Mouse (Mus musculus) liver, embryonic 12.5 days (tissue): Measurements from ENCODE around the gene Nipbl. TPM values are rescaled to one million over a fixed set of nuclear protein-coding genes. Genes with fewer than 3 reads are reported as not detected.

Source experiments
- ATAC-seq: fragments of 200-750 bp; cut with Nextera tagmentation; 2 replicates; pipeline ENCODE4 v1.8.0; 2017; ENCODE audit warnings: moderate number of reproducible peaks, mild to moderate bottlenecking, moderate library complexity
- H3K27ac ChIP-seq: fragments of 300-500 bp; sonication (generic); 2 replicates; pipeline ENCODE4 v1.5.1; 2016; ENCODE audit warnings: mild to moderate bottlenecking
- H3K27me3 ChIP-seq: fragments of 300-500 bp; sonication (generic); replicated peaks from 2 replicates; pipeline ENCODE4 v1.6.1; 2016; ENCODE audit warnings: mild to moderate bottlenecking, moderate library complexity
- H3K36me3 ChIP-seq: fragments of 300-500 bp; sonication (generic); 2 replicates; pipeline ENCODE4 v1.6.1; 2016; ENCODE audit warnings: mild to moderate bottlenecking, moderate library complexity
- H3K4me1 ChIP-seq: fragments of 300-500 bp; sonication (generic); 2 replicates; pipeline ENCODE4 v1.6.1; 2016
- H3K4me2 ChIP-seq: fragments of 300-500 bp; sonication (generic); 2 replicates; pipeline ENCODE4 v1.6.1; 2016; ENCODE audit warnings: mild to moderate bottlenecking, moderate library complexity
- H3K4me3 ChIP-seq: fragments of 300-500 bp; sonication (generic); 2 replicates; pipeline ENCODE4 v1.5.1; 2016; ENCODE audit warnings: mild to moderate bottlenecking, moderate library complexity
- H3K9ac ChIP-seq: fragments of 300-500 bp; sonication (generic); 2 replicates; pipeline ENCODE4 v1.6.1; 2016; ENCODE audit warnings: mild to moderate bottlenecking, moderate library complexity
- H3K9me3 ChIP-seq: fragments of 300-500 bp; sonication (generic); replicated peaks from 2 replicates; pipeline ENCODE4 v1.6.1; 2016; ENCODE audit warnings: mild to moderate bottlenecking, moderate library complexity
- WGBS: fragments of 180-500 bp; shearing (Covaris S2); methylation state at CpG from one replicate; pipeline ENCODE4 v1.1.7; 2016; ENCODE audit not compliant: insufficient replicate concordance; 5-methylcytosine and 5-hydroxymethylcytosine counted together
- polyA plus RNA-seq: library from polyadenylated mRNA; unstranded; fragments of >200 nt; fragmentation: Nextera tagmentation; extraction: Ambion mirVana; gene quantifications from 2 replicates; pipeline ENCODE4 v1.2.1, GENCODE M21; 2016

Gene Nipbl
- polyA plus RNA-seq, 1 experiment from 2014 or later, result 10.0 TPM

GRCm38 (mm10) chr15:8411873-8412272, 32.4 kb downstream of the Nipbl start:
- H3K27me3 ChIP-seq, result no peaks in the 10 kb centered on the region

GRCm38 (mm10) chr15:8411168-8411837, 33.0 kb downstream of the Nipbl start:
- 8% methylated on average over 1 of the region's 1 CpGs for WGBS
- Histone ChIP-seq H3K27ac (peak overlapping the region; percentile 64), H3K9ac (no peak overlapping the region), H3K4me3 (0 out of 2 replicates have a peak overlapping the region, but pooled peaks have one; percentile 2), H3K4me1 (peaks cover 36% of the 10 kb centered on the region), H3K27me3 (no peaks in the 10 kb centered on the region), H3K36me3 (no peaks in the 10 kb centered on the region), H3K4me2 (peak overlapping the region; percentile 45), H3K9me3 (no peaks in the 10 kb centered on the region)
- peak; percentile 79 for ATAC-seq

More at GRCm38 (mm10) chr15:8411873-8412272, 32.4 kb downstream of the Nipbl start:
- H3K9me3 ChIP-seq, result no peaks in the 10 kb centered on the region
- H3K4me1 ChIP-seq, result peaks cover 38% of the 10 kb centered on the region
- 0 out of 2 replicates have a peak overlapping the region, but pooled peaks have one; percentile 29 for H3K4me2 ChIP-seq
- H3K4me3 ChIP-seq, result no peak overlapping the region
- peak overlapping the region; percentile 51; the same call in 1 of the 2 replicates for H3K27ac ChIP-seq
- WGBS, result 25% methylated on average over 1 of the region's 1 CpGs
- no peak overlapping the region; the same call in 1 of the 2 replicates for H3K9ac ChIP-seq
- no peak for ATAC-seq
- no peaks in the 10 kb centered on the region for H3K36me3 ChIP-seq

- Histone ChIP-seq H3K9me3 (no peaks in the 10 kb centered on the region), H3K4me2 (no peak overlapping the region), H3K9ac (no peak overlapping the region), H3K4me1 (peaks cover 17% of the 10 kb centered on the region), H3K27ac (no peak overlapping the region), H3K4me3 (no peak overlapping the region), H3K36me3 (no peaks in the 10 kb centered on the region), H3K27me3 (no peaks in the 10 kb centered on the region)
- ATAC-seq, result no peak
- 42% methylated on average over 2 of the region's 2 CpGs for whole genome bisulfite sequencing
Measured at GRCm38 (mm10) chr15:8407082-8407481, 37.2 kb downstream of the Nipbl start.

- Histone ChIP-seq H3K27ac (no peak overlapping the region), H3K27me3 (no peaks in the 10 kb centered on the region), H3K9me3 (no peaks in the 10 kb centered on the region), H3K4me3 (no peak overlapping the region), H3K9ac (no peak overlapping the region), H3K36me3 (no peaks in the 10 kb centered on the region), H3K4me1 (peaks cover 19% of the 10 kb centered on the region), H3K4me2 (no peak overlapping the region)
- WGBS, result 85% methylated on average over 2 of the region's 2 CpGs
- no peak for ATAC-seq
Measured at GRCm38 (mm10) chr15:8406219-8406618, 38.0 kb downstream of the Nipbl start.

GRCm38 (mm10) chr15:8402591-8402990, 41.7 kb downstream of the Nipbl start:
- Histone ChIP-seq H3K4me1 (peaks cover 17% of the 10 kb centered on the region), H3K9ac (no peak overlapping the region), H3K4me2 (no peak overlapping the region), H3K4me3 (no peak overlapping the region), H3K36me3 (no peaks in the 10 kb centered on the region), H3K9me3 (no peaks in the 10 kb centered on the region), H3K27ac (no peak overlapping the region), H3K27me3 (no peaks in the 10 kb centered on the region)
- no peak for ATAC-seq
- 76% methylated on average over 2 of the region's 2 CpGs for WGBS

- H3K9me3 ChIP-seq, result no peaks in the 10 kb centered on the region
- H3K27me3 ChIP-seq, result no peaks in the 10 kb centered on the region
- peaks cover 17% of the 10 kb centered on the region for H3K4me1 ChIP-seq
- no peak overlapping the region for H3K4me2 ChIP-seq
- no peaks in the 10 kb centered on the region for H3K36me3 ChIP-seq
- 85% methylated on average over 2 of the region's 2 CpGs for WGBS
- H3K27ac ChIP-seq, result no peak overlapping the region
- no peak overlapping the region for H3K9ac ChIP-seq
- no peak for ATAC-seq
- H3K4me3 ChIP-seq, result no peak overlapping the region
Measured at GRCm38 (mm10) chr15:8401536-8401935, 42.7 kb downstream of the Nipbl start.

GRCm38 (mm10) chr15:8391764-8392163, 52.5 kb downstream of the Nipbl start:
- Histone ChIP-seq H3K4me1 (peaks cover 12% of the 10 kb centered on the region), H3K36me3 (no peaks in the 10 kb centered on the region), H3K9ac (no peak overlapping the region), H3K27me3 (no peaks in the 10 kb centered on the region), H3K4me3 (no peak overlapping the region), H3K4me2 (no peak overlapping the region), H3K27ac (no peak overlapping the region), H3K9me3 (no peaks in the 10 kb centered on the region)
- ATAC-seq, result peak; percentile 76
- WGBS, result 59% methylated on average over 3 of the region's 3 CpGs

- Histone ChIP-seq H3K9me3 (no peaks in the 10 kb centered on the region), H3K4me3 (no peak overlapping the region), H3K27me3 (no peaks in the 10 kb centered on the region), H3K4me1 (no peaks in the 10 kb centered on the region; the same call in 1 of the 2 replicates), H3K4me2 (no peak overlapping the region), H3K27ac (no peak overlapping the region), H3K36me3 (no peaks in the 10 kb centered on the region), H3K9ac (no peak overlapping the region)
- no peak for ATAC-seq
- 45% methylated on average over 3 of the region's 3 CpGs for WGBS
Measured at GRCm38 (mm10) chr15:8382213-8382612, 62.0 kb downstream of the Nipbl start.

- WGBS, result 74% methylated on average over 1 of the region's 1 CpGs
- no peak overlapping the region for H3K9ac ChIP-seq
- peaks cover 13% of the 10 kb centered on the region for H3K36me3 ChIP-seq
- H3K27ac ChIP-seq, result no peak overlapping the region
- H3K4me3 ChIP-seq, result no peak overlapping the region
- ATAC-seq, result no peak
- no peak overlapping the region for H3K4me2 ChIP-seq
- no peaks in the 10 kb centered on the region for H3K9me3 ChIP-seq
- no peaks in the 10 kb centered on the region for H3K27me3 ChIP-seq
- H3K4me1 ChIP-seq, result peaks cover 4% of the 10 kb centered on the region; the same call in 1 of the 2 replicates
Measured at GRCm38 (mm10) chr15:8375657-8376056, 68.6 kb downstream of the Nipbl start.

- Histone ChIP-seq H3K4me1 (peaks cover 4% of the 10 kb centered on the region; the same call in 1 of the 2 replicates), H3K36me3 (peaks cover 18% of the 10 kb centered on the region), H3K4me3 (no peak overlapping the region), H3K9ac (no peak overlapping the region), H3K27ac (no peak overlapping the region), H3K4me2 (no peak overlapping the region), H3K9me3 (no peaks in the 10 kb centered on the region), H3K27me3 (no peaks in the 10 kb centered on the region)
- 30% methylated on average over 3 of the region's 3 CpGs for WGBS
- no peak for ATAC-seq
Measured at GRCm38 (mm10) chr15:8374724-8375123, 69.5 kb downstream of the Nipbl start.

- no peak for ATAC-seq
- 68% methylated on average over 2 of the region's 2 CpGs for WGBS
- H3K4me1 ChIP-seq, result no peaks in the 10 kb centered on the region
- H3K9me3 ChIP-seq, result no peaks in the 10 kb centered on the region
- peaks cover 30% of the 10 kb centered on the region for H3K36me3 ChIP-seq
- no peaks in the 10 kb centered on the region for H3K27me3 ChIP-seq
- no peak overlapping the region for H3K4me2 ChIP-seq
- H3K4me3 ChIP-seq, result no peak overlapping the region
- H3K27ac ChIP-seq, result no peak overlapping the region
- no peak overlapping the region for H3K9ac ChIP-seq
Measured at GRCm38 (mm10) chr15:8347104-8347773, 97.0 kb downstream of the Nipbl start.

GRCm38 (mm10) chr15:8340596-8340995, 103.7 kb downstream of the Nipbl start:
- Histone ChIP-seq H3K9ac (no peak overlapping the region), H3K9me3 (no peaks in the 10 kb centered on the region), H3K27me3 (no peaks in the 10 kb centered on the region), H3K4me1 (no peaks in the 10 kb centered on the region), H3K4me3 (no peak overlapping the region), H3K4me2 (no peak overlapping the region), H3K36me3 (peaks cover 48% of the 10 kb centered on the region), H3K27ac (no peak overlapping the region)
- WGBS, result 88% methylated on average over 4 of the region's 4 CpGs
- no peak for ATAC-seq
